Mouse (Mus musculus): ENCODE data around the gene Dhx9. TPM values are rescaled to one million over a fixed set of nuclear protein-coding genes. Genes with fewer than 3 reads are reported as not detected.
"Not testable (repeated sequence)": the region's sequence is repeated elsewhere in the genome, so short reads cannot be mapped to it uniquely, and the experiment has no call there.

The Dhx9 gene
- polyA plus RNA-seq, 1 experiment from 2014 or later: 27.0 TPM

DNA sequence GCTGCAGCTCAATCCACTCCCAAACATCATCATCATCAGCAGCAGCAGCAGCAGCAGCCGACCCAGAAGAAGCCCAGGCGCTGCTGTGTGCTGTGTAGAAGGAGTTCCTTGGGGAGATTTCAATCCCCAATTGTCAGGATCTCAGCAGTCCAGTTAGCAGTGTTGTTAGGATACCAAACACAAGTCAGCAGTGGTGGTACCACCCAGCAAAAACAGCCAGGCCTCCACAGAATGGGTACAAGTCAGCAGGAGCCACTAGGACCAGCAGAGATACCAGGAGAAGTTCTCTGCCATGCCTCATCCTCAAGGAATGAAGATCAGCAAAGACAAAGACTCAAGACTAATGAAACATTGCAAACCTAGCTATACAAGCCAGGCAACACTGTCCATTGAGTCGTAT is 45.8 kb downstream of the Dhx9 start:
- H3K27ac ChIP-seq (replicated peaks): no peak overlapping the region
- no peak overlapping the region for H3K4me2 ChIP-seq
- no peak for ATAC-seq (ENCODE audit: low FRiP score)
- no peak overlapping the region for H3K4me3 ChIP-seq (replicated peaks)
- H3K4me1 ChIP-seq: no peaks in the 10 kb centered on the region
- H3K36me3 ChIP-seq: no peaks in the 10 kb centered on the region; the same call in 1 of the 2 replicates
- no peaks in the 10 kb centered on the region for H3K27me3 ChIP-seq (replicated peaks)
- H3K9me3 ChIP-seq (replicated peaks): no peaks in the 10 kb centered on the region
- no peak overlapping the region for H3K9ac ChIP-seq (replicated peaks)
- WGBS: 88% methylated on average over 3 of the region's 3 CpGs

DNA sequence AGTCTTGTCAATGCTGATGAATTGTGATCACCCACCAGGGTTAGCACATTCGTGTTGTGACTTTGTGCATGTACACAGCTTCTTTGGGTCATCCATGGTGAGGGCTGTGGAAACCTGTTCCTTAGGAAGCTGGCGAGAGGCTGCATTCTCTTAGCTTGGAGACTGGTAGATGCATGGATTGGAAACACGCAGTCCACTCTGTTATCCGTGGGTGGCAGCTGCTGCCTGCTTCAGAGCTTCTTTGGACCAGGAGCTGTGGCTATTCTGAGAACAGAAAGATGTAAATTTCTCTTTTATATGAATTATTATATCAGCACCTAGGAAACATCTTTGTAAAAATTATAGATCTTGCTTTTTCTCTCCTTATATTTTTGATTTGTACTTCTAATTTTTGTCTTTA is 46.7 kb downstream of the Dhx9 start:
- WGBS: 88% methylated on average over 4 of the region's 4 CpGs
- no peak overlapping the region for H3K4me3 ChIP-seq (replicated peaks)
- no peak for ATAC-seq (ENCODE audit: low FRiP score)

DNA sequence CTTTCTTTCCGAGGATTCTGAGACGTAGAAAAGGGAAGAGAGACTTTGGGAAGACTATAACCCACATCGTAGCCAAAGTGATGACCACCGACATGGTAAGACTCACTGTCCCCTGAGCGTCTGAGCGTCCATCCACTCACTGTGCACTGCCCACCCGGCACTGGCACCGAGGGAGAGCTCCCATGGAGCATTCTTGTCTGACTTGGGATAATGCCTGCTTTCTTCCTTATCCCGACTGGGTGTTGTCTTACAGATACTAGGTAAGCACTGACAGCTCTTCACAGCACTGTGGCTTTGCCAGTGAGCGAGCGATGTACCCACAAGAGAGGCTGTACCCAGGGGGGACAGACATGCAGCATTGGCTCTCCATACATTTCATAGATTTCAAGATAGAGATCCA is 49.9 kb downstream of the Dhx9 start:
- Histone ChIP-seq H3K9ac (replicated peaks) (no peak overlapping the region), H3K36me3 (no peaks in the 10 kb centered on the region), H3K4me2 (no peak overlapping the region), H3K4me1 (no peaks in the 10 kb centered on the region), H3K9me3 (replicated peaks) (no peaks in the 10 kb centered on the region), H3K27ac (replicated peaks) (no peak overlapping the region), H3K4me3 (replicated peaks) (no peak overlapping the region), H3K27me3 (replicated peaks) (no peaks in the 10 kb centered on the region)
- ATAC-seq (ENCODE audit: low FRiP score): no peak
- WGBS: 90% methylated on average over 11 of the region's 11 CpGs

More for the DNA sequence above, 46.7 kb downstream of the Dhx9 start:
- no peaks in the 10 kb centered on the region for H3K27me3 ChIP-seq (replicated peaks)
- H3K27ac ChIP-seq (replicated peaks): no peak overlapping the region
- H3K4me2 ChIP-seq: no peak overlapping the region
- no peaks in the 10 kb centered on the region for H3K4me1 ChIP-seq
- H3K9ac ChIP-seq (replicated peaks): no peak overlapping the region
- H3K36me3 ChIP-seq: no peaks in the 10 kb centered on the region
- H3K9me3 ChIP-seq (replicated peaks): no peaks in the 10 kb centered on the region

DNA sequence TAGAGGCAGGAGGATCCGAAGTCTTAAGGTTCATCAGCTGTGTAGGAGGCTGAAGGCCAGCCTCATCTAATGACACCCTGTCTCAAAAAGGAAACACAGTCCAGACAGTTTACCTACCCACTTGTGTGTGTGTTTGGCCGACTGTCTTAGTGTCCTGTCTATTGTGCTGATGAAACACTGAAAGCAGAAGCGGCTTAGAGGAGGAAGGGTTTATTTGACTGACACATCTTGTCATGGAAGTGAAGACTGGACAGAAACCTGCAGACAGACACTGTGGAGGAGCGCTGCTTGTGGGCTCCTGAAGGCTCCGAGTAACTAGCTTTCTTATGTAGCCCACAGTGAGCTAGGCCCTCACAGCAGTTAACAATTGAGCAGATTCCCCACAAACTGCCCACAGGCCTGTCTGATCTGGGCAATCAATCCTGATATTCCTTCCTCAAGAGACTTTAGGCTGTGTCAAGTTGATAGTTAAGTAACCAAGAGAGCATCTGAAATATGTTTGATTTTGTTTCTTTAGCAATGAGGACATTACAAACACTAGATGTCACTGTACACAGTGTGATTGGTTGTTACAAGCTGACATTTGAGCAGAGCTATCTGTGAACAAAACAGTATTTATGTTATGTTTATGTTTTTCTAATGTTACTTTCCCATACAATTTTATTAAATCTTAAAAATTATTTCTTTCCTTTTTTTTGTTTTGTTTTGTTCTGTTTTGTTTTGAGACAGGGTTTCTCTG is 53.4 kb downstream of the Dhx9 start:
- H3K9me3 ChIP-seq (replicated peaks): no peaks in the 10 kb centered on the region
- WGBS: 90% methylated on average over 5 of the region's 5 CpGs
- no peaks in the 10 kb centered on the region for H3K4me1 ChIP-seq
- H3K27me3 ChIP-seq (replicated peaks): no peaks in the 10 kb centered on the region
- ATAC-seq (ENCODE audit: low FRiP score): no peak
- H3K36me3 ChIP-seq: no peaks in the 10 kb centered on the region
- H3K4me3 ChIP-seq (replicated peaks): no peak overlapping the region
- no peak overlapping the region for H3K27ac ChIP-seq (replicated peaks)
- H3K9ac ChIP-seq (replicated peaks): no peak overlapping the region
- H3K4me2 ChIP-seq: no peak overlapping the region

DNA sequence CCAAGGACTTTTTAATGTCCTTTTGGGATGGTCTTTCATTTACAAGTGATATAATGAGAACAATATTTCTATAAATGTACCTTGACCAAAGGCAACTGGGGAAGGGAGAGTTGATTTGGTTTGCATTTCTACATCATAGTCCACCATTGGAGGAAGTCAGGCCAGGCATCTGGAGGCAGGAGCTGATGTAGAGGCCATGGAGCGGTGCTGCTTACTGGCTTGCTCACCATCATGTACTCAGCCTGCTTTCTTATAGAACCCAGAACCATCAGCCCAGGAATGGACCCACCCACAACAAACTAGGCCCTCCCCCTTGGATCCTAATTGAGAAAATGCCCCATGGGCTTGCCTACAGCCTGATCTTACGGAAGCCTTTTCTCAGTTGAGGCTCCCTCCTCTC is 55.1 kb downstream of the Dhx9 start:
- Histone ChIP-seq H3K27ac (replicated peaks) (no peak overlapping the region), H3K4me3 (replicated peaks) (no peak overlapping the region), H3K9me3 (replicated peaks) (no peaks in the 10 kb centered on the region), H3K27me3 (replicated peaks) (no peaks in the 10 kb centered on the region), H3K9ac (replicated peaks) (no peak overlapping the region), H3K4me2 (no peak overlapping the region), H3K36me3 (no peaks in the 10 kb centered on the region), H3K4me1 (no peaks in the 10 kb centered on the region)
- ATAC-seq (ENCODE audit: low FRiP score): no peak
- WGBS: 96% methylated on average over 2 of the region's 2 CpGs

DNA sequence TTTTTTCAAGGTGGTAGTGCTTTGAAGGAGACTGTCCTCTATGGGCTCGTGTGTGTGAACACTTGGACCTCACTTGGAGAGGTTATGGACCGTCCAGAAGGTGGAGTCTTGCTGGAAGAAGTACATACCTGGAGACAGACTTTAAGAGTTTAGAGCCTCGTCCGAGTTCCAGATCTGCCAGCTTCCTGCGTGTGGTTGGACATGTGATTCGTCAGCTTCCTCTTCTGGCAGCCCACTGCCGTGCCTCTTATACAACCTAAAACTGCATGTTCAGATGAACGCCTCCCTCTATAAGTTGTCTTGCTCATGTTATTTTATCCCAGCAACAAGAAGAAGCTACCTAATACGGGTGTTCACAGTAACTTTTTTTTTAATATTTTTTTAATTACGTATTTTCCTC is 55.8 kb downstream of the Dhx9 start:
- WGBS: 88% methylated on average over 10 of the region's 10 CpGs
- Histone ChIP-seq H3K4me3 (replicated peaks) (no peak overlapping the region), H3K9me3 (replicated peaks) (no peaks in the 10 kb centered on the region), H3K9ac (replicated peaks) (no peak overlapping the region), H3K36me3 (no peaks in the 10 kb centered on the region), H3K4me1 (no peaks in the 10 kb centered on the region), H3K27me3 (replicated peaks) (no peaks in the 10 kb centered on the region), H3K27ac (replicated peaks) (no peak overlapping the region), H3K4me2 (no peak overlapping the region)
- ATAC-seq (ENCODE audit: low FRiP score): no peak

DNA sequence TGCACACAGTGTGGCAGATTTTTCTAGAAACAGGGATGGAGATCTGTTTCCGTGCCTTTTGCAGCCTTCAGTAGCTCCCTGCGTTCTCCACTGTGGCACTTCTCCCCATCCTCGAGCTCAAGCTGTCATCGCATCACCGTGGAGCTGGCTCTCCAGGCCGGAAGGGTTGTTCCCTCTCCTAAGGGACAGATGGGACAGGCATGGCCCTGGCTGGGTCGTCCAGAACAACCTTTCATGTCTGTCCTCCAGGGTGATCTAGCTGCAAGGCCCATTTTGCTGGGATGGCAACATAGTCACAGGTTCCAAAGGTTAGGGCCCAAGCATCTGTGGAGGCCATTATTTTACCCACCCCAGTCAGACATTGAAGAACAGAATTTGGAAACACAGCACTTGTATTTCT is 56.3 kb downstream of the Dhx9 start:
- Histone ChIP-seq H3K27ac (replicated peaks) (no peak overlapping the region), H3K36me3 (no peaks in the 10 kb centered on the region), H3K9ac (replicated peaks) (no peak overlapping the region), H3K4me3 (replicated peaks) (no peak overlapping the region), H3K4me2 (no peak overlapping the region), H3K4me1 (no peaks in the 10 kb centered on the region), H3K9me3 (replicated peaks) (no peaks in the 10 kb centered on the region), H3K27me3 (replicated peaks) (no peaks in the 10 kb centered on the region)
- 73% methylated on average over 7 of the region's 7 CpGs for WGBS
- ATAC-seq (ENCODE audit: low FRiP score): no peak

DNA sequence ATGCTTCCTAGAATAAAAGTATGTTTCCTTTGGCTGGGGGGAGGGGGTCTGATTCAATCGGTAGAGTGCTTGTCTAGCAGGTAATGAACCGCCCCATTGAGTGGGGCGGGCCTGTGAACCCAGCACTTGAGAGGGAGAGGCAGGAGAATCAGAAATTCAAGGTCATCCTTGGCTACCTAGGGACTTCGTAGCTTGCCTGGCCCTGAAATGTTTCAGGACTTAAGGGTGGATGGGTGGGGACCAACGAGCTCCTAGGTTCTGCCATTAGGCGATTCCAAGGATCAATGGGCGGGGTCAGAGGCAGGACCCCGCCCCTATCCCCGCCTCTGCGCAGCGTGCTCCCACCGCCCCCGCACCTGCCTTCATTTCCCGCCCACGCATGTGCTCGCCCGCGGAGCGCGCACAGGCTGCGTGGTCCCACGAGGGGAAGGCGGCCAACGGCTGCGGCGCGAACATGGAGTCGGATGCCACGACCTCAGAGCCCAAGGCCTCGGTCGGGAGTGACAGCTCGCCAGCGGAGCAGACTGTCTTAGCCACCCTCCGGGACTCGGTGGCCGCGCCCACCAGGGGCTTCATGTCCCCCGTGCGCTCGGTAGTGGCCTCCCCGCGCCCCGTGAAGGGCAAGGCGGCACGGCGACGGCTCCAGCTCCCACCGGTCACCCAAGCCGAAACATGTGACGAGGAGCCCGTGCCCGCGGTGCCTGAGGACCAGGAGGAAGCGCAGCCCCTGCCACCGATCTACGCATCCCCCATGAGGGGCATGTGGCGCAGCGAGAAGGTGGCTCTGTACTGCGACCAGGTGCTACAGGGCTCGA is 62.5 kb downstream of the Dhx9 start, which contains the start of gene Shcbp1l:
Shcbp1l (plus strand) TSS at position 393 of the 815 bp plus-strand sequence.
- ATAC-seq (ENCODE audit: low FRiP score): peak; percentile 94
- Histone ChIP-seq H3K27ac (replicated peaks) (0 out of 2 replicates have a peak within 1 kb of the TSS, but pooled peaks have one; percentile 0), H3K9ac (replicated peaks) (peak within 1 kb of the TSS; percentile 56), H3K36me3 (no peaks in the 10 kb centered on the region), H3K4me2 (peak within 1 kb of the TSS; percentile 96), H3K27me3 (replicated peaks) (no peaks in the 10 kb centered on the region), H3K4me1 (peaks cover 17% of the 10 kb centered on the region), H3K9me3 (replicated peaks) (no peaks in the 10 kb centered on the region), H3K4me3 (replicated peaks) (peak within 1 kb of the TSS; percentile 60)
- WGBS: 3% methylated on average over 58 of the region's 60 CpGs

DNA sequence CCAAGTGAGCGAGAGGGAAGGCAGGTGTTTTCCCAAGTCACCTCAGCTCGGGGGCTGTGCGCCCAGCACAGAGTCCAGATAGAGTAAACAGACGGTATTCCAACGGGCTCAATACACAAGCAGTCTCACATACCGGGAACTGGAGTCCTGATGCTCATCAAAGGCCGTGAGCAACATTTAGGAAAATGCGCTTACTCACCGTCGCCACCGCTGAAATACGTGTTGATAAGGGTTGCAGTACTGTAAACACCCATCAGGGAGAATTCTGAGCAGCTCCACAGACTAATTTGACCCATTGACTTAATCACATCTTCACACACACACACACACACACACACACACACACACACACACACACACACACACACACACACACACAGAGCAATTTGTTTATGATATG is 63.2 kb downstream of the Dhx9 start:
- no peaks in the 10 kb centered on the region for H3K27me3 ChIP-seq (replicated peaks)
- 33% methylated on average over 12 of the region's 12 CpGs for WGBS
- peaks cover 17% of the 10 kb centered on the region for H3K4me1 ChIP-seq
- H3K9me3 ChIP-seq (replicated peaks): no peaks in the 10 kb centered on the region
- H3K36me3 ChIP-seq: no peaks in the 10 kb centered on the region
- H3K27ac ChIP-seq (replicated peaks): no peak overlapping the region
- peak overlapping the region; percentile 96 for H3K4me2 ChIP-seq
- 0 out of 2 replicates have a peak overlapping the region, but pooled peaks have one; percentile 56 for H3K9ac ChIP-seq (replicated peaks)
- H3K4me3 ChIP-seq (replicated peaks): peak overlapping the region; percentile 60
- peak; percentile 67 for ATAC-seq (ENCODE audit: low FRiP score)

DNA sequence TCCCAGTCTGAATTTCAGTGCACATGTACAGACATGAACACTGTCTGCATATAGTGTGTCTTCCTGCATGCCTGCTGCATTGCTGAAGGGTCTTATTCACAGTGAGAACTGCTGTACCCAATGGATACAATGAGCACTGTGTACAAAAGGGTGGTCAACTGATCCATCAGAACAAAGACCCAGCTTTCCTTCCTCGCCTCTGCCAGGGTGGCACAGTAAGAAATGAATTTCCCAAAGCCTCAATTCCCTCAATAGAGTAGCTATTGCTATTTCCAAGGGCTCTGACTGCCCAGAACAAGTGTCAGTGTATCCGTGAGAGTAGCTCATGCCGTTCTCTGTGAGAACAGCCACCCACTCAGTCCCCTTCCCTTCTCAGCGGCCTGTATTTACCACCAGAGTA is 69.7 kb downstream of the Dhx9 start:
- H3K36me3 ChIP-seq; H3K27me3 ChIP-seq (replicated peaks); H3K4me2 ChIP-seq; ATAC-seq (ENCODE audit: low FRiP score); H3K4me1 ChIP-seq; H3K9me3 ChIP-seq (replicated peaks); H3K9ac ChIP-seq (replicated peaks); H3K27ac ChIP-seq (replicated peaks); H3K4me3 ChIP-seq (replicated peaks): not testable (repeated sequence)
- 65% methylated on average over 4 of the region's 4 CpGs for WGBS

DNA sequence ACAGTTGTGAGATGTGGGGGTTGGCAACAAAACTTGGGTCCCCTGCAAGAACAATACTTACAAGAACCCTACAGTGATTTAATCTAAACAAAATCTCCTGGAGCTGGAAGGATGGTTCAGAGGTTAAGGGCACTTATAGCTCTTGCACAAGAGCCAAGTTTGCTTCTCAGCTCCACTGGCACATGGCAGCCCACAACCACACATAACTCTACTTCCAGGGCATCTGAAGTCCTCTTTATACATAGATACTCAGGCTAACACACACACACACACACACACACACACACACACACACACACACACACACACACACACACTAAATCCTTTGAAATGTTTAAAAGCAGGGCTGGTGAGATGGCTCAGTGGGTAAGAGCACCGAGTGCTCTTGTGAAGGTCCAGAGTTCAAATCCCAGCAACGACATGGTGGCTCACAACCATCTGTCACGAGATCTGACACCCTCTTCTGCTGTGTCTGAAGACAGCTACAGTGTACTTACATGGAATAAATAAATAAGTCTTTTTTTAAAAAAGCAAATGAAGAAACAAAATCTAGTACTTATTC is 71.1 kb downstream of the Dhx9 start:
- not testable (repeated sequence) for H3K27me3 ChIP-seq (replicated peaks); H3K4me1 ChIP-seq; H3K9me3 ChIP-seq (replicated peaks); ATAC-seq (ENCODE audit: low FRiP score); H3K36me3 ChIP-seq; H3K9ac ChIP-seq (replicated peaks); H3K4me2 ChIP-seq; H3K27ac ChIP-seq (replicated peaks); H3K4me3 ChIP-seq (replicated peaks)
- WGBS: 86% methylated on average over 3 of the region's 3 CpGs

DNA sequence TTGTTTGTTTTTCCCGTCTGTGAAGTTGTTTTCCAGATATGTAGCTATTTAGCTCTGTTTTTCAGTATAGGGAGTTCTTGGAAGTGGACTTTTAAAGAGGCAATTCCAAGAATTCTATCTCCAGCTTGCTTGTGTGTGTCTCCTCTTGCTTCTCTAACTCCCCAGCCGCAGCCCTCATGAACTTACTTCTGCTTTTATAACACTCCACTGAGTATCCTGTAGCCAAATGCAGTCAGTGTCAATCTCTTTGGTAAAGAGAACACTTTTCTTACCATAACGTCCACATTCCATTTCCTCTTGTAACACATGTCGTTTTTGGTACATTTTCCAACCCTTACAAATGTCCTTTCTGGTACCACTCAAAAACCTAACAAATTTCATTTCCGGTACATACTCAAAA is 71.7 kb downstream of the Dhx9 start:
- not testable (repeated sequence) for H3K4me3 ChIP-seq (replicated peaks); H3K27ac ChIP-seq (replicated peaks); H3K9ac ChIP-seq (replicated peaks); H3K4me2 ChIP-seq; ATAC-seq (ENCODE audit: low FRiP score); H3K4me1 ChIP-seq; H3K9me3 ChIP-seq (replicated peaks); H3K27me3 ChIP-seq (replicated peaks); H3K36me3 ChIP-seq
- WGBS: 84% methylated on average over 2 of the region's 5 CpGs
